8 mouse cellular contexts compared by ENCODE assay signal in genomic region chr15:85672931-85673330, GRCm38 (mm10).
DNase-seq lines count a peak whose midpoint lies in the region; ATAC-seq and TF ChIP-seq lines count a peak whose summit lies in the region.

No protein-coding gene starts in this region.

- peak overlapping the region; percentile 18 for H3K4me2 ChIP-seq in liver, embryonic 13.5 days
- peak overlapping the region; percentile 79 for H3K4me2 ChIP-seq in hindbrain, embryonic 12.5 days (replicated peaks)
- H3K4me2 ChIP-seq in myocyte (ENCODE audit: low read depth): peak overlapping the region; percentile 73

- ATAC-seq in liver, embryonic 13.5 days (ENCODE audit: low read depth): no peak
- no peak for ATAC-seq in hindbrain, embryonic 12.5 days (ENCODE audit: low FRiP score)
- no peak for ATAC-seq in granulocyte monocyte progenitor cell, adult 5-6 weeks (replicated peaks; ENCODE audit: poor library complexity, severe bottlenecking)

- H3ac ChIP-seq in myocyte (ENCODE audit: control insufficient read depth, insufficient read length): peak overlapping the region; percentile 55

- H3K9ac ChIP-seq in liver, embryonic 13.5 days: no peak overlapping the region
- peak overlapping the region; percentile 88 for H3K9ac ChIP-seq in hindbrain, embryonic 12.5 days

- H3K27ac ChIP-seq in liver, embryonic 13.5 days: no peak overlapping the region
- H3K27ac ChIP-seq in hindbrain, embryonic 12.5 days: no peak overlapping the region

- H3K79me2 ChIP-seq in myocyte (ENCODE audit: control insufficient read depth, insufficient read depth): peaks cover 80% of the 10 kb centered on the region

- peaks cover 10% of the 10 kb centered on the region; the same call in 1 of the 2 replicates for H3K4me1 ChIP-seq in liver, embryonic 13.5 days (replicated peaks)
- H3K4me1 ChIP-seq in hindbrain, embryonic 12.5 days: peaks cover 48% of the 10 kb centered on the region

- H3K27me3 ChIP-seq in liver, embryonic 13.5 days: peaks cover 81% of the 10 kb centered on the region
- peaks cover 84% of the 10 kb centered on the region for H3K27me3 ChIP-seq in hindbrain, embryonic 12.5 days
- H3K27me3 ChIP-seq in myocyte (ENCODE audit: control insufficient read depth, insufficient read depth, insufficient read length): no peaks in the 10 kb centered on the region

- peak; percentile 16 for TF ChIP-seq POLR2A in myocyte (IDR thresholded peaks at IDR 0.05; ENCODE audit: insufficient read length, low read depth)

- H3K9me3 ChIP-seq in liver, embryonic 13.5 days (replicated peaks): no peaks in the 10 kb centered on the region
- no peaks in the 10 kb centered on the region for H3K9me3 ChIP-seq in hindbrain, embryonic 12.5 days (replicated peaks)

- 60% methylated on average over 3 of the region's 3 CpGs for WGBS in liver, embryonic 13.5 days (ENCODE audit: insufficient replicate concordance)
- 68% methylated on average over 3 of the region's 3 CpGs for WGBS in hindbrain, embryonic 12.5 days

- peak; percentile 42 to 58 for DNase-seq in cerebellum, postnatal 25 days
- DNase-seq in cerebellum, adult 11 months: no peak
- no peak for DNase-seq in liver, embryonic 13.5 days
- DNase-seq in liver: no peak
- no peak for DNase-seq in urinary bladder, adult 18-20 months (ENCODE audit: low spot score in 2 of 2)

- H3K4me3 ChIP-seq in liver, embryonic 13.5 days (replicated peaks): no peak overlapping the region
- H3K4me3 ChIP-seq in hindbrain, embryonic 12.5 days: peak overlapping the region; percentile 71
- peak overlapping the region; percentile 95 for H3K4me3 ChIP-seq in myocyte

- H3K36me3 ChIP-seq in liver, embryonic 13.5 days: no peaks in the 10 kb centered on the region
- H3K36me3 ChIP-seq in hindbrain, embryonic 12.5 days: 0 out of 2 replicates have a peak, but pooled peaks cover 3% of the 10 kb centered on the region
- peaks cover 25% of the 10 kb centered on the region for H3K36me3 ChIP-seq in myocyte (ENCODE audit: control insufficient read depth, insufficient read depth)

TF ChIP-seq in myocyte, 11 proteins besides CTCF, POLR2A, EP300 and RAD21:
- TF ChIP-seq REST (IDR thresholded peaks at IDR 0.05; ENCODE audit: insufficient read depth, insufficient read length) (no peak), POLR2AphosphoS2 (IDR thresholded peaks at IDR 0.05; ENCODE audit: insufficient read length, low read depth) (peak; percentile 30)

Comparison
In these comparisons a context has a peak if more than half of its experiments do, and no peak if none do; other contexts are left out.
1. DNase-seq: peak in cerebellum, postnatal 25 days (2 of 2); none in cerebellum, adult 11 months (single experiment), liver, embryonic 13.5 days (single experiment), liver (single experiment) and urinary bladder, adult 18-20 months (0 of 2).
2. H3K4me2 ChIP-seq: peak in every context shown above with its lines; median percentile 79 in hindbrain, embryonic 12.5 days; 73 in myocyte; 18 in liver, embryonic 13.5 days.